Mouse (Mus musculus) kidney, adult 8-10 months (tissue): ENCODE results near the gene Fam205c.
"Not testable (repeated sequence)": the region's sequence is repeated elsewhere in the genome, so short reads cannot be mapped to it uniquely, and the experiment has no call there.

Experiments
- DNase-seq, 2 experiments: peaks; one replicate each; pipeline ENCODE4 v3.0.0; 2022

Gene Fam205c

GRCm38 (mm10) chr4:42876586-42877291 lies 2.7 kb upstream of the Fam205c start:
- peak; percentile 44 to 49 for DNase-seq

DNA sequence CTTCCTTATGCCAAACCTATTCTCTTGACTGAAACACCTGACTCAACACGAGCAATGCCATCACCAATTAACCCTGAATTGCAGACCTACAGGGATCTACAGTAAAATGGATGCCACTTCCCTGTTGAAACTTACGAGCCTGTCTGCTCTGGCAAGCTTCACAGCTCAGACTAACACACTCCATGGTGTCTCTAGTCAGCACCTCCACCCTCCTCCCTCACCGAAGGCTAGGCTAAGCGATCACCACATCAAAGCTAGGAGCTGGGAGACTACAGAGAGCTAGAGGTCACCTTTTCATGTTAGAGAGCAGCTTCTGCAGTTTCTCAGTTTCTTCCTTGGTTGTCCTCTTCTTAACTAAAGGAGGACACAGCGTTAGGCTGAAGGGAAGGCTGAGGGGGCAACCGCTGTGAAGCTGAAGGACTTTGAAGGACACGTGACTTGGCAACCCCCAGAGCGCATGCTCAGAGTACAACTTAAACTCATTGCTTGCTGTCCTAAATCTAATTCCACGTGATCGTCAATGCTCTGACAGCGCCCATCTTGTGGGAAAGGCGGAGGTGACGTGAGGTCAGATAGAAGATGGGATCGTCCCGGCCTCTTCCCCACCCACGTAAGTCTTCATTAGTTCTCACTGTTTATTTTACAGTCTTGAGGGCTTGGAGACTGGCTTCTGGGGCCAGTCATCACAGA lies 1.1 kb downstream of the Fam205c start:
- DNase-seq = peak; percentile 15 to 23

GRCm38 (mm10) chr4:42872151-42872550 lies 1.9 kb downstream of the Fam205c start:
- no peak for DNase-seq

- no peak for DNase-seq
Observed at GRCm38 (mm10) chr4:42870748-42871147, 3.3 kb downstream of the Fam205c start.

- DNase-seq = no peak
Observed at GRCm38 (mm10) chr4:42868193-42868592, 5.8 kb downstream of the Fam205c start.

DNA sequence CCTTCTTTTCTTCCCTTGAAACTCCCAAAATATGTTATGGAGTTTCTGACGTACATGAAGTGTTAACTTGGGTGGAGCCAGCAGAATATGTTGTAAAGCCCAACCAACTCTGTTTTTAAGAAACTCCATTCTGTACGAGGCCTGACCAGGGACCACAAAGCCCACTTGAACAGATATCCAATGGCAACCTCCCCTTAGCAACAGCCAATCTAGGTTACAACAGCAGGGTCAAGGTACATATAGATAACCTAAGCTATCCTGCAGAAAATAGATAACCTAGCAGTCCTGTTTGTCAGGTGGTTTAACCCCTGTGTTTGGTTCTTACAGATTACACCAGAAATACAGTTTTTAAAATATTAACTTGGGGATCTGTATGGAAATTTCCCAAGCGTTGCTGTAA lies 6.6 kb downstream of the Fam205c start:
- DNase-seq = no peak

- not testable (repeated sequence) for DNase-seq
Observed at GRCm38 (mm10) chr4:42863487-42863886, 10.5 kb downstream of the Fam205c start.

DNA sequence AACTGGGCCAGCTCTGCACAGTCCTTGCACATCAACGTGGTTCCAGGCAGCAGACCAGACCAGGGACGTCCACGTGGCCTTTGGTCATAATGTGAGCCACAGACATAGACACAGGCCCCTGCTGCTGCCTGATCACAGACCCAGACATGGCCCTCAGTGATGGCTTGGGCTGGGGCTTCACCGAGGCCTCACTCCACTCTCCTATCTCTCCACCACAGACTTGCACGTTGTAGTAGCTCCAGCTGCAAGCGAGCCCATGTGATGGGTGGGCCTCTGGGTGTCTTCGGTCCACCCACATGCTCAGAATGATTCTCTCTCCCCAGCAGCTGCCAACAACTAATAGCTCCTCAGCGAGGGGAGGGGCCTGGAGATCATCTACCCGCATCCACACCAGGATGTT lies 13.6 kb downstream of the Fam205c start:
- not testable (repeated sequence) for DNase-seq

- DNase-seq = not testable (repeated sequence)
Observed at GRCm38 (mm10) chr4:42856671-42857070, 17.4 kb downstream of the Fam205c start, which contains the start of gene Gm12394. Gene Gm12394, minus strand, starts transcription at chr4:42856771.

DNA sequence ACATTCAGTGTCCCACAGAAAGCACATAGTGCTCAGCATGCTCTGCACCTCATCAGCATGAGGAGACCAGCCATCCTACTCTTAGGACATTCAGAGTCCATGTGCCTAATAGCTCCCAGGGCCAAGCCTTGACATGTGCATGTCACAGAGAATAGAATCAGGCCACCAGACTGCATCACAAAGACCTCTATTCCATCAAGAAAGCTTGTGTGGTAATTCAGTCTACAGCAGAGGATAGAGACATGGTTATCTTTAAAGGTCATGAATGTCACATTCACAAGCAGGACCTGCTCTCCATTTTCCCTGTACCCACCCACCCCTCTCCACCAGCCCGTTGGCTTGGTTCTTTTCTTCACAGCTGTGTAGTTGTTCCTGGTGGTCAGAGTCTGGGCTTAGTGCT lies 20.2 kb downstream of the Fam205c start, which contains the start of gene Fam205a1:
TSS of gene Fam205a1 (minus strand) at position 101 of the 400 bp plus-strand sequence.
- DNase-seq = not testable (repeated sequence)
